Mouse (Mus musculus) testis, adult 2 months (tissue): ENCODE measurements around the gene Exoc4.

Experiments used
- CTCF ChIP-seq: fragments of 200-500 bp; IDR thresholded peaks from 2 replicates; pipeline ENCODE4 v1.5.1; 2012; ENCODE audit warnings: low read depth, mild to moderate bottlenecking, inconsistent platforms, low read length, moderate library complexity; ENCODE audit not compliant: control insufficient read depth, insufficient read depth, insufficient replicate concordance
- POLR2A ChIP-seq: fragments of 200-500 bp; IDR thresholded peaks from 2 replicates; pipeline ENCODE4 v1.6.1; 2012; ENCODE audit warnings: low read depth, mild to moderate bottlenecking, inconsistent platforms, low read length, moderate library complexity; ENCODE audit not compliant: control insufficient read depth

- TF ChIP-seq CTCF (no peak), POLR2A (no peak)
These were observed 514.4 kb downstream of the Exoc4 start for GRCm38 (mm10) chr6:33763245-33763644.
